Mouse (Mus musculus) T-cell, adult 2 months (primary cell): Measurements from ENCODE around the gene Nfatc4.

Source experiments
- DNase-seq: peaks from one replicate; pipeline ENCODE4 v3.0.0; 2022; ENCODE audit warnings: low spot score

The Nfatc4 gene

DNA sequence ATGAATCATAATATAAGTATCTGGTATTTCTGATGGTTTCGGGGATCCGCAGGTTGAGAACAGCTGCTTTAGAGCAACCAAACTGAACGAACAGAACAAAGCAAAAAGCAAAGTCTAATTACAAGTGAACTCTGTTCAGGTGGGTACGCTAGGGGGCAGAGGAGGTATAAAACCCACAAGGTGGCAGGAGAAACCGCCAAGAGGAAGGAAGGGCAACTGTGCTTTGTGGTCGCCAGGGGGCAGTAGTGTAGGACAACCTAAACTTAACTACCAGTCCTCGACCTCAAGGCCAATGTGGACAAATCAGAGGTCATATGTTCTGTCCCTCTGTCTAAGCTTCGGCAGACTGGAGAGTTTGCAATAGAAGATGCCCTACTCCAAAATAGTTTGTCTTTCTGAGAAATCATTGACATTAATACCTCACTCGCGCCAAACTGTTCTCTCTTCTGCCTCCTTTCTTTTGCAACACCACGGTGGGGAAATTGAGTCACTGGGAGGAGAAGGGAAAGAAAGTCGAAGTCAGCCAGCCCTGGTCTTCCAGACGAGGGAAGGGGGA is 431 bp upstream of the Nfatc4 start:
- DNase-seq: peak; percentile 78

DNA sequence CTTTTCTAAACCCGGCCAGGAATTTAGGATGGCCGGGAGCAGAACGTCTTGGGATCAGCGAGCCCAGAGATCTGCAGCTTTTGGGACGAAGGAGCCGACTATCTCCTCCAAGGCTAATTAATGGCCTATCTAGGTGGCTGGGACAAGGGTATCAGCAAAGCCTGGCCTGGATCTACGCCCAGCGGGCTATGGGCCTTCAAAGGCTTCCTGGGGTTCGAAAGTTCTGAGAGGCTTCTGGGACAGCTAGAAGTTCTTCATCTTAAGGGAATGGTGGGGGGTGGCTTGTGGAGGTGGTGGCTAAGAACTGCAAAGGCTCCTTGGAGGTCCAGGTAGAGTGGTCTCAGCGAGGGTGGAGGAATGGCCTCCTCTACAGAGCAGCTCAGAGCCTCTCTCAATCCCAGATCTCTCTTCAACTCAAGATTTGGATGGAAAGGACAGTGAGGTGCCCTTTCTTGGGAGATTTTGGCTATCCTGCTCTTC is 1.1 kb downstream of the Nfatc4 start:
- no peak for DNase-seq

DNA sequence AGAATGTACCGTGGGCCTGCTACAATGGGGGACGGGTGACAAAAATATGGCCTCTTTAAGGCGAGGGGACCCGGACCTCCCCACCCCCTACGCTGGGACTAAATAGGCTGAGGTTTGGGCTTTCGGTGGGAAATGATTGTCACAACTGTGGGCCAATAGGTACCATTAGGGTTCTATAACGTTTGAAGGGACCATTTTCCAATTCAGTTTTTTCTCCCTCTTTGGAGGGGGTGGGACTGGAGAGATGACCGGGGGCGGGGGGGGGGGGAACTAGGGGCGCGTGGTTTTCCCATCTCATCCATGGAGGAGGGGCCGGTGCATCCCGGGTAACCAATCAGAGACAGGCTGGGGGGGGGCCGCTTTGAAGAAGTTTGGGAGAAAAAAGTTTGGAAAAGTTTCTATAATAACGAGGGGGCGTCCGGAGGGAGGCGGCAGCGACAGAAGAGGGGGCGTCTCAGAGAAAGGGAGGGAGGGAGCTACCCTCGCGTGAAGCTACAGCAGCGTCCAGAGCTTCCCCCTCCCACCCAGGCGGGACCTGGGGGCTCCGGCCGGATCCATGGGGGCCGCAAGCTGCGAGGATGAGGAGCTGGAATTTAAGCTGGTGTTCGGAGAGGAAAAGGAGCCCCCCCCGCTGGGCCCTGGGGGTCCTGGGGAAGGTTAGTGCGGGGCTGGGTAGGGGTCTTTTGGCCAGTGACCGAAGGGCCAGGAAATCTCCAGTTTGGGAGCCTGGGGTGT is 1.7 kb downstream of the Nfatc4 start:
- no peak for DNase-seq

DNA sequence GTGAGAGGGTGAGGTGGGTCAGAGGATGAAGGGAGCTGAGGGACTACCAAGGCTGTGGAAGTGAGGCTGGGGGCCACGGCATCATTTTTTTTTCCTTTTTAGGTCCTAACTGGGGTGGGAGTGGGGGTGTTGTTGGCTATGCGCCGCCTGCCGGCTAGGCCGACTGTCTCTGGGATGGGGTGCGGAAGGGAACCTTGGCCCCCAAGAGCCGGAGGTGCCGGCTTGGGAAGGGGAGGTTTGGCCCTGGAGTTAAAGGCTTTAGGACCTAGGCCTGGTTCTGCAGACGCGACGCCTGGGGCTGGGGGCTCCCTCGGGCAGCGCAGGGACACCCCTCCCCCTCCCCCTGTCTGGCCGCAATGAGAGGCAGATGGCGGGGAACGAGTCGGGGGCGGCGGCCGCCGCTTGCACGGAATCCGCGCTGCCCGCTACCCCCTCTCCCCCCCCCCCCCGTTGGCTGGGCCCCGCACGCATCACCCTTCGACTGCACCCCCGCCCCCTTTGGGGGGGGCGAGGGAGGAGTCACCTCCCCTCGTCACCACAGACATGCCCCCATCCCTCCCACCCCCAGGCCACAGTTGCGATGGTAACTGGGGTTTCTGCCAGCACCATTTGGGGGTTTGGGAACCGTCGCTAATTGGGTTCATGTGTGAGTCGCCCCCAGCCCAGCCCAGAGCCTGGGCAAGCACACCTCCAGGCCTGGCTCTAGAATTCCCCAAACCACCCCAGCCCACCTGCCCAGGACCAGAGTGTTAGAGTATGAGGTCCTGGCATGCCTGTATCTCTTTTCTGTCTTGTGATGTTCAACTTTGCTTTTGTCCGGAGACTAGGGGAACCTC is 2.5 kb downstream of the Nfatc4 start:
- DNase-seq: no peak

DNA sequence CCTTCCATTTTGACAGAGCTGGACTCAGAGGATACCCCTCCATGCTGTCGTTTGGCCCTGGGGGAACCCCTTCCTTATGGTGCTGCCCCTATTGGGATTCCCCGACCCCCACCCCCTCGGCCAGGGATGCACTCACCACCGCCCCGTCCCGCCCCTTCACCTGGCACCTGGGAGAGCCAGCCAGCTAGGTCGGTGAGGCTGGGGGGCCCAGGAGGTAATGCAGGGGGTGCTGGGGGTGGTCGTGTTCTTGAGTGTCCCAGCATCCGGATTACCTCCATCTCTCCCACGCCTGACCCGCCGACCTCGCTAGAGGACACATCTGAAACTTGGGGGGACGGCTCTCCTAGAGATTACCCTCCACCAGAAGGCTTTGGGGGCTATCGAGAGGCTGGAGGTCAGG is 3.2 kb downstream of the Nfatc4 start:
- no peak for DNase-seq

DNA sequence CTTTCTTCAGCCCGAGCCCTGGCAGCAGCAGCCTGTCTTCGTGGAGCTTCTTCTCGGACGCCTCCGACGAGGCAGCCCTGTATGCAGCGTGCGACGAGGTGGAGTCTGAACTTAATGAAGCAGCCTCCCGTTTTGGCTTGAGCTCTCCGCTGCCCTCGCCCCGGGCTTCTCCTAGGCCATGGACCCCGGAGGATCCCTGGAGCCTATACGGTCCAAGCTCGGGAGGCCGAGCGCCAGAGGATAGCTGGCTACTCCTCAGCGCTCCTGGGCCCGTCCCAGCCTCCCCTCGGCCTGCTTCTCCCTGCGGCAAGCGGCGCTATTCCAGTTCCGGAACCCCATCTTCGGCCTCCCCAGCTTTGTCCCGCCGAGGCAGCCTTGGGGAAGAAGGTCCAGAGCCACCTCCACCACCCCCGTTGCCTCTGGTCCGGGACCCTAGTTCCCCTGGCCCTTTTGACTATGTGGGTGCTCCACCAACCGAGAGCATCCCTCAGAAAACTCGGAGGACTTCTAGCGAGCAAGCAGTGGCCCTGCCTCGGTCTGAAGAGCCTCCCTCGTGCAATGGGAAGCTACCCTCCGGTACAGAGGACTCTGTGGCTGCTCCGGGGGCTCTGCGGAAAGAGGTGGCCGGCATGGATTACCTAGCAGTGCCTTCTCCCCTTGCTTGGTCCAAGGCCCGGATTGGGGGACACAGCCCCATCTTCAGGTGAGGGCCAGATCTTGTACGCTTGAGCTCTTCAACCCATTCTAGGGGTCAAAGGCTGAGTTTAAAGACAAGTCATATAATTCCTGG is 3.8 kb downstream of the Nfatc4 start:
- DNase-seq: no peak

DNA sequence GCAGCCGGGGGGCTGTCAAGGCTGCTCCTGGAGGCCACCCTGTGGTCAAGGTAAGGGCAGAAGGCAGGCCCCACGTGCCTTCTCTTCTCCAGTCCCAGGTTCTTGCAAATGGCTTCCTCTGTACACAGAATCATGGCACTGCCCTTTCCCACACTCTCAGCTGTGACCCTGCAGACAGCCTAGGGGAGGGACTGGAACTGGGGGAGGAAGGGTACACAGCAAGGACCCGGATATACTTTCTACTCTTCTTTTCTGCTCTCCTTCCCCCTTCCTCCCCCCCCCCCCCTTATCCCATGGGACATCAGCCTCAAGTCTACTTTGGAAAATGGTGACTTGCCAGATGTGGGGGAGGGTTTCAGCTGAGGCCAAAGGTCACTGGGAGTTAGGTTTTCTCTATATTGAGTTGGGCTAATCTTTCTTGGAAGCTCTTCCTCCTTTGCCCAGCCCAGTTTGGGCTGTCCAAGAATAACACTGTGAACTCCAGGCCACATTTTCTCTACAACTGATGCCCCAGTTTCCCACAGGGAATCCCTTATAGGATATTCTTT is 5.8 kb downstream of the Nfatc4 start:
- DNase-seq: no peak

DNA sequence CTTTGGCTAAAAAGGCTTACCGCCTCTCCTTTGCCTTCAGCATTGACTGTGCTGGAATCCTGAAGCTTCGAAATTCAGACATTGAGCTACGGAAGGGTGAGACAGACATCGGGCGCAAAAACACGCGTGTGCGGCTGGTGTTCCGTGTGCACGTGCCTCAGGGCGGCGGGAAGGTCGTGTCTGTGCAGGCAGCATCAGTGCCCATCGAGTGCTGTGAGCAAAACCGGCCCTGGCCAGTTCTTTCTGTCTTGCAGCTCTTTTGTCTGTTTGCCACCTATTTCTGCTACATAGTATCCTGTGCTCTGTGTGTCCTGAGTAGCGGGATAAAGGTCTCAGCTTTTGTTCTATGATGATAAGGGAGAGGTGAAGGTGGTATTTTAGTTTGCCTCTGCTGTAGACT is 6.9 kb downstream of the Nfatc4 start:
- no peak for DNase-seq

DNA sequence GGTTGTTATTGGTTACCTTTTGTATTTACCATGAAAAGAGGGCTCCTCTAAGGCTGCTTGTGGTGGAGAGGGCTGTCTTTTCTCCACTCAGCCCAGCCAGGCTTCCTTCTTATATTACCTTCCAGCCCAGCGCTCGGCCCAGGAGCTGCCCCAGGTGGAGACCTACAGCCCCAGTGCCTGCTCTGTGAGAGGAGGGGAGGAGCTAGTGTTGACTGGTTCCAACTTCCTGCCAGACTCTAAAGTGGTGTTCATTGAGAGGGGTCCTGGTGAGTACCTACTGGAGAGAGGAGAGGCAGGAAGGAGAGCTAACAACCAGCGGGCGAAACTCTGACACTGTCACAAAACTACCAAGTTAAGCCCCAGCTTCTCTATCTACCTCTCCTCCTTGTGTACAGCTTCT is 7.4 kb downstream of the Nfatc4 start:
- DNase-seq: no peak

DNA sequence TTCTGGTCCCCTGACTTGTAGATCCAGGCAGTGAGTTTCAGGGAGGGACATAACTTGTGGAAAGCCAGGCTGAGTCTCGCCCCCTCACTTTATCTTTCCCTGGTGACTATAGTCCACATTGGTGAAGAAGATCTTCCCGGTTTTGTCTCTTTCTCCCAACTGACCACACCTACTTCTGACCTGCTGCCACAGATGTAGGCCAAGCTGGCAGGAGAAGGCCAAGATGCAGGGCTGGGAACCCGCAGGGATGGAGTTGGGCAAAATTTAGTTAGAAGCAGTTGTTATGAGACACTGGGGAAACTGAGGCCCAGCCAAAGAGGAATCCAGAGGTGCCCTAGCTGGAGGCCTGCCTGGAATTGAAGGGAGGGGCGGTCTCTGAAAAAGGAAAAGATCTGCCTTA is 10.2 kb downstream of the Nfatc4 start:
- DNase-seq: no peak

DNA sequence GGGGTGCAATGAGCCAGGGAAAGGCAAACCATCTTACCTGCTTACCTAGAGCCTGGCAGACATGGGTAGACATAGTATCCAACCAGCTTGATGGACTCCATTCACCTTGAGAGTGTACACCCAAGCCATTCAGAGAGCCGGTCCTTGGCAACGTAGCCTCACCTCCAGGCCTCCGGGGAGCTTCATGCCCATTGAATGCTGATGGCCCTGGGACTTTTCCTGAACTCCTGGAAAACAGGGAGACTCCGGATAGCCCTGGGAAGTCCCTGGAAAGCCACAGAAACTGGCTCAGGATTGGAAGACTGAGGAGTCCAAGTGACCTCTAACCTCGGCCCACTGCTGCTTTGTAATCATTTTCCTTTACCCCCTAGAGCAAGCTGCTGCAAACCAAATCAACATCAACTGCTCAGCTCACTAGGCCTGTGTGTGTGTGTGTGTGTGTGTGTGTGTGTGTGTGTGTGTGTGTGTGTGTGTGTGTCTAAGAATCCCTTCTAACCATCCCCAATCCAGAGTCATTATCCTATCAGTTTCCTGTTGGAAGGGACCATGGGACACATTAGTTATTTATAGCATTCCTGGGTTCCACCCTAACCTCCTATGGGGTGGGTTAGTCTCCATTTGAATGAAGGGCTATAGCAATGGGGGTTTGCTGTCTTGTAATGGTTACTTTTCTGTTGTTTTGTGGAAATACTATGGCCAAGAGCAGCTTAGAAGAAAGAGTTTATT is 12.0 kb downstream of the Nfatc4 start:
- no peak for DNase-seq

DNA sequence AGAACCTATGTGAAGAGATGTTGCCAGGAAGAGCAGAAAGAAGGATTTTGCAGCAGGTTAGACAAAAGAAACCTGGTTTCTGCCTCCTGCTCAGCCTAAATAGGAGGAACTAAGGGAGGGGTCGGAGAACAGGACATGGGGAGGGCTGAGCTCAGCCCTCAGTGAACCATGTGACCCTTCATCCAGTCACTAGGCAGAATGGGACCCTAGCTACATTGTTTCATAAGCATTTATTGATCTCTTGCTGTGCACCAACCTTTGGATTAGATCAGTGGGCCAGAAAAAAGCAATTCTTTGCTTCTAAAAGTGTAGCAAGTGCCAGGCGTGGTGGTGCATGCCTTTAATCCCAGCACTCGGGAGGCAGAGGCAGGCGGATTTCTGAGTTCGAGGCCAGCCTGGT is 15.4 kb downstream of the Nfatc4 start:
- no peak for DNase-seq

DNA sequence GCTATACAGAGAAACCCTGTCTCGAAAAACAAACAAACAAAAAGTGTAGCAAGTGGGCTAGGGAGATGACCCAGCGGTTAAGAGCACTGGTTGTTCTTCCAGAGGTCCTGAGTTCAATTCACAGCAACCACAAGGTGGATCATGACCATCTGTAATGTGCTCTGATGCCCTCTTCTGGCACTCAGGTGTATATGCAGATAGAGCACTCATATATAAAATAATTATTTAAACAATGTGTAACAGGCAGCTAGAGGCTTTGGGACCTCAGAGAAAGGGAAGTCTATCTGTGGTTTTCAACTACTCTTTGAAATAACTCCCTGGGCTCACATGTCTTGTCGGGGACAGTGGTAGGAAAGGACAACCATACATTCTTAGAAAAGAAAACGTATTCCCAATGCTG is 15.8 kb downstream of the Nfatc4 start:
- DNase-seq: no peak

DNA sequence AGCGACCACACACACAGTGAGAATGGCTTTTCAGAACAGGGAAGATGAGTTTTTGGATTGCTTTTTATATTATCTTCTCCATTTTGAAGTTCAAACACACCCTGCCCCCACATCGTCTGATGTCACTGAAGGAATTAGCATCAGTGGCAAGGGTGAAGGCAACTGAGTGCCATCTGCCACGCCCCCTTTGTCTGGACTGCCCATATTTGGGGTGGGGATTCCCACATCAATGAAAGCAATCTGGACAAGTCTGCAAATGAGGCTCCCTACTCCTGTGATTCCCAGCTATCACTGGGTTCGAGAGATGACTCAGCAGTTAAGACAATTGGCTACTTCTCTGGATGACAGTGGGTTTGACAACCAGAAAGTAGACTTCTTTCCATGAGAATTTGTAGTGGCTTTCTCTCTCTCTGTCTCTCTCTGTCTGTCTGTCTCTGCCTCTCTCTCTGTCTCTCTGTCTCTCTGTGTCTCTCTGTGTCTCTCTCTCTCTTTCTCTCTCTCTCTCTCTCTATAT is 18.0 kb downstream of the Nfatc4 start:
- DNase-seq: no peak

DNA sequence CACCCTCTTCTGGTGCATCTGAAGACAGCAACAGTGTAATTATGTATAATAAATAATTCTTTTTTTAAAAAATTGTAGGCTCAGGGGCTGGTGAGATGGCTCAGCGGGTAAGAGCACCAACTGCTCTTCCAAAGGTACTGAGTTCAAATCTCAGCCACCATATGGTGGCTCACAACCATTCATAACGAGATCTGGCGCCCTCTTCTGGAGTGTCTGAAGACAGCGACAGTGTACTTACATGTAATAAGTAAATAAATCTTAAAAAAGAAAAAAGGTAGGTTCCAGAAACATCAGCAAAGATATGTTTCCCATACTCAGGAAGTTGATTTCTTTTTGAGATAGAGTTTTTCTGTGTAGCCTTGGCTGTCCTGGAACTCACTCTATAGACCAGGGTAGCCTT is 19.9 kb downstream of the Nfatc4 start:
- no peak for DNase-seq

DNA sequence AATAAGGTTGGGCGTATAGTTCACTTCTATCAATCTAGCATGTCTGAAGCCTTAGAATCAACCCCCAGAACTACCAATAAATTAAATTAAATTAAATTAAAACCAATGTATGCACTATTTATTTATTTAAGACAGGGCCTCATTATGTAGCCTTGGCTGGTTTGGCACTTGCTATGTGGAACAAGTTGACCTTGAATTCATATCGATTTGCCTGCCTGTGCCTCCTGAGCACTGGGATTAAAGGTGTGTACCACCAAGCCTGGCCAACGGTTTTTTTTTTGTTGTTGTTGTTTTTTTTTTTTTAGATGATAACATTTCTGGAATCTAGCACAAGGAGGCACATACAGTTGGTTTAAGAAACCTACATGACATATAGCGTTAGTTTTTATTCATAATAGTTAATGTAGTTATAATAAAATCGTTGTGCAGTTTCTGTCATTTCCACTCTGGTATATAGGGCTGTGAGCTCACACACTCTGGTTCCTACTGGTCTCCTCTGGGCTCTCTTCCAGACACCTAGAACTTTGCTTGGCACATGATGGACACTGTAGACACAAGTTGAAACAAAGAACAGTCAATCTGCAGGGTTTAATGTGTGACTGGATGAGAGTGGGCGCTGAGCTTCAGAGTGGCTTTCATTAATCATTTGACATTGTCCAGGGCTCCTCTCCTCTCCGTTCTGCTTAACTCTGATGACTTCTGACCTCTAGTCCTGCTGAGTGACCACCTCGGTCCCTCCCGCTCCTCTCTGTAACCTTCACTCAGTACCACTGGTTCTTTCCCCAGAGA is 22.8 kb downstream of the Nfatc4 start:
- DNase-seq: no peak

DNA sequence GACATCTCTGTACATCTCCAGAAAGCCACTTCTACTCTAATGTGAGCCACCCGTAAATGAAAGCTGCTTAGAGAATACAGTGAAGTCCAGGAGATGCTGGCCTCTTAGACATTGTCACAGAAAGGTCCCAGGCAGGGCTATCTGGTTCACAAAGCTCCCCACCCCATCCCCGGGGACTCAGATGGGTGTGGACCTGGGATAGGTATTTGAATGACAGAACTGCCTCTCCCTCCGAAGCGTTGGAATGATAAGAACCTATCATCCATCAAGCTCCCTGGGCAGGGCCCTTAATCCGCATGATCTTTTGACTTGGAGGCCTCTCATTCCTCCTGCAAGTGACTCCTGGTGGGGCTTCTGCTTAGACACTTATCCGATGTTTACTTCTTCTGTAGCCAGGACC is 27.9 kb downstream of the Nfatc4 start:
- DNase-seq: no peak

DNA sequence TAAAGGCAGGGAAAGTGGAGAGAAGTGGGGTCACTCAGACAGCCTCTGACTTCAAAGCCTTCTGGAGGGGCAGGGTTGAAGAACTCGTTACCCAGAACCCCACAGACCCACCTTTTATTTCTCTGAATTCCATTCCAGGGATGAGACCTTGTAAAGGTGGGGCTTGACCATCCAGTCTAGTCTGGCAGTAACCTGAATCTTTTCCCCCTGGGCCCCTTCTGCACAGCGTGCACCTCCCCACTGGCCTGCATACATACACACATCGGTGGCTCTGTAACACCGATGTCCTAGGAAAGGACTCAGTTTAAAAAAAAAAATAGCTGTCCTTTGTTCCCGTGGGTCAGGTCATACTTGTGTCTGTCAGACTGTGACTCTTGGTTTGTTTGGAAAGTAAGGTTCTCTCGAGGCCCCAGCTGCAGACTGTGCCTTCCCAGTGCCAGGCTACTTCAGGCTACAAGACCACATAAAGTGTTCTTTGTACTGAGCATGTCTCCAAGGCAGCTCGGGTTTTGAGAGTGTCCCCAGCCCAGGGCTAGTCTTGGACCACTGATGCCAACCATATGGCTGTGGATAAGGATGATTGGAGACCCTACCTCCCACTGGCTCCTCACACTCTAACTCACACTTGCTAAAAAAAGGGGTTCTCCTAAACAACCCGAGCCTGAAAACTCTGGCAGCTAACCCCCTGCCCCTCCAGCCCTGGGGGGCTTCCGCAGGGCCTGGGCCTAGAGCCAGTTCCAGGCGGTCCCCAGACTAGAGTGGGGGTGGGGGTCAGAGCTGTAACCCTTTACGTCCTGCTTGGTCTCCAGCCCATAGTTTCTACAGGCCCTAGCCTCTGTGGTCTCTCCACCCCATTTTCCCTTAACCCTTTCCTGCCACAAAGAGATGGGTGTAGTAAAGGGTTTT is 30.0 kb downstream of the Nfatc4 start:
- DNase-seq: no peak

DNA sequence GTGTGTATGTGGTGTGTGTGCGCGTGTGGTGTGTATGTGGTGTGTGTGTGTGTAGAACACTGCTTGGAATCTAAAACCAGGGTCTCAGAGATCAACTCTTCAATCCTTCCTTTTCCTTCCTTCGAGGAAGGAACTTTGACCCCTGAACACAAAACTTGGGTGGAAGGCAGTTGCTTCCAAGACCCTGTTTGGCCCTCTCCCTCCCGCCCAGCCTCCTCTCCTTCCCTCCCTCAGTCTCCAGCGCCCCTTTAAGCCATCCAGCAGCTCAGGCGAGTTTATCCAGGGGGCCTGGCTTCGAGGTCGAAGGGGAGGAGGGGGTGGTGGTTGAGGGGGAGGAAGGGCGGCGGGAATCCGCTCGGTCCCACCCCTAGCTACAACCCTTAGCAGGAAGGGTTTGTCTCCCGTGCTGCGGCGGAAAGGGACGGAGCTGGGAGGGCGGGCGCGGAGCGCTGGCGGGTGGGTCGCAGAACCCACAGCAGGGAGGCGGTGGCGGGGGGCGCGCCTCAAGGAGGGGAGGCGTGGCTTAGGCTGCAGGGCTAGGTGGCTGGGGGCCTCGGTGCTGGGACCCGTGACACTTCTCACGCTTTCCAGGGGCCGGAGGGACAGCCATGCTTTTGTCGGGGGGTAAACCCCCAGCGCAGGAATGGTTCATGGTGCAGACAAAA is 30.8 kb downstream of the Nfatc4 start, which contains the start of gene Nynrin:
Gene Nynrin, plus strand, starts transcription at position 390 of the 665 bp plus-strand sequence.
- DNase-seq: peak; percentile 23
